Mouse (Mus musculus): ENCODE results near the gene Srm. TPM values are rescaled to one million over a fixed set of nuclear protein-coding genes. Genes with fewer than 3 reads are reported as not detected.

Srm gene
- polyA plus RNA-seq, 1 experiment from 2014 or later, result 170 TPM

DNA sequence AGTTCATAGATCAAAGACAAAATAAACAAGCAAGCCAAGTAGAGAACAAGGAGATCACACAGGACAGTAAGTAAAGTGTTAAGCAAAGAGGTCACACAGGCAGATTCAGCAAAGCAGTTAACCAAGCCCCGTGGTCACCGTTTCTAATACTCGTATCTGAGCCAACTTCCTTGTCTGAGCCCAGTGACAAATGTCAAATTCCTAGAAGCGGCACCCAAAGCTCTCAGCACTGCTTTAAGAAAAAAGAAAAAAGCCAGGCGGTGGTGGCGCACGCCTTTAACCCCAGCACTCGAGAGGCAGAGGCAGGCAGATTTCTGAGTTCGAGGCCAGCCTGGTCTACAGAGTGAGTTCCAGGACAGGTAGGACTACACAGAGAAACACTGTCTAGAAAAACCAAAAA lies 4.7 kb upstream of the Srm start:
- H3K4me3 ChIP-seq, result no peak overlapping the region
- H3K27ac ChIP-seq, result no peak overlapping the region
- no peaks in the 10 kb centered on the region for H3K27me3 ChIP-seq (replicated peaks)
- H3K4me2 ChIP-seq (replicated peaks), result no peak overlapping the region
- H3K36me3 ChIP-seq, result peaks cover 21% of the 10 kb centered on the region
- ATAC-seq (ENCODE audit: low FRiP score, low read depth), result no peak
- 0 out of 2 replicates have a peak, but pooled peaks cover 4% of the 10 kb centered on the region for H3K4me1 ChIP-seq
- WGBS, result 87% methylated on average over 9 of the region's 9 CpGs
- H3K9ac ChIP-seq, result no peak overlapping the region
- no peaks in the 10 kb centered on the region for H3K9me3 ChIP-seq

DNA sequence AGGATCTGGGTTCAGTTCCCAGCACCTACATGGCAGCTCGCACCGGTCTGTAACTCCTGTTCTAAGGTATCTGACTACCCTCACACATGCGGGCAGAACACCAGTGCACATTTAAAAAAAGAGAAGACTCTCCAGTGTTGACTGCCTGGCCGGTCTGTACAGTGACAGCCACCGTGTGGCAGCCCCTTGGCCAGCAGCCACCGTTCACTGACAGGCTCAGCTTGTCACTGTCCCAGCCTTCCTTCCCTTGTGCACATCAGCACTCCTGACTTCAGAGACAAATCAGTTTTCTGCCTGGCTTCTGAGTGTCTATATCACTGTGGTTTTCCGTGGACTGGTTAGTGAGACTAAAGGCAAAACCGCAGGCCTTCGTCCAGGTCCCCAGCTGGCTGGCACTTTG lies 2.5 kb upstream of the Srm start:
- no peak overlapping the region for H3K9ac ChIP-seq
- no peaks in the 10 kb centered on the region for H3K27me3 ChIP-seq (replicated peaks)
- no peaks in the 10 kb centered on the region for H3K9me3 ChIP-seq
- peaks cover 8% of the 10 kb centered on the region for H3K36me3 ChIP-seq
- H3K4me3 ChIP-seq, result no peak overlapping the region
- H3K4me2 ChIP-seq (replicated peaks), result no peak overlapping the region
- no peak for ATAC-seq (ENCODE audit: low FRiP score, low read depth)
- H3K4me1 ChIP-seq, result peaks cover 20% of the 10 kb centered on the region
- WGBS, result 86% methylated on average over 9 of the region's 9 CpGs
- no peak overlapping the region for H3K27ac ChIP-seq

DNA sequence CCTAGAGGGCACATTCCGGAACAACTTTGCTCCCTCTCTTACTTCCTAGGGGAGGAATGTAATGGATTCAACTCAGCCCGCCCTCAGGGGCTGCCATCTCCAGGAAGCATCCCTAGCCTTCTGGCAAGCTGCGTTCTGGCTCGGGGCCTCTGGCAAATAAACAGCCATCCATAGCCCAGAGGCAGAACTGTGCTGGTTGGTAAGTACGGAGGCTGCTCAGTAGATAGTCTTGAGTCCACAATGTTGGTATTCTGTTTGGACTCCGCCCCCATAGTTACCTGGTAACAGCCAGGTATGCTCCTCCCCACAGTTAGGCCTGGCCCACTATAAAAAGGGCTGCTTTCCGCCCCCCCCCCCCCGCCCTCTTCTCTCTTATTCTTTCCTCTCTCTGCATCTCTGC lies 1.7 kb upstream of the Srm start:
- H3K36me3 ChIP-seq, result peaks cover 16% of the 10 kb centered on the region
- H3K4me2 ChIP-seq (replicated peaks), result no peak overlapping the region
- no peaks in the 10 kb centered on the region for H3K27me3 ChIP-seq (replicated peaks)
- H3K4me3 ChIP-seq, result no peak overlapping the region
- H3K9ac ChIP-seq, result no peak overlapping the region
- no peaks in the 10 kb centered on the region for H3K9me3 ChIP-seq
- H3K4me1 ChIP-seq, result peaks cover 20% of the 10 kb centered on the region
- 61% methylated on average over 6 of the region's 8 CpGs for WGBS
- ATAC-seq (ENCODE audit: low FRiP score, low read depth), result no peak
- no peak overlapping the region for H3K27ac ChIP-seq

DNA sequence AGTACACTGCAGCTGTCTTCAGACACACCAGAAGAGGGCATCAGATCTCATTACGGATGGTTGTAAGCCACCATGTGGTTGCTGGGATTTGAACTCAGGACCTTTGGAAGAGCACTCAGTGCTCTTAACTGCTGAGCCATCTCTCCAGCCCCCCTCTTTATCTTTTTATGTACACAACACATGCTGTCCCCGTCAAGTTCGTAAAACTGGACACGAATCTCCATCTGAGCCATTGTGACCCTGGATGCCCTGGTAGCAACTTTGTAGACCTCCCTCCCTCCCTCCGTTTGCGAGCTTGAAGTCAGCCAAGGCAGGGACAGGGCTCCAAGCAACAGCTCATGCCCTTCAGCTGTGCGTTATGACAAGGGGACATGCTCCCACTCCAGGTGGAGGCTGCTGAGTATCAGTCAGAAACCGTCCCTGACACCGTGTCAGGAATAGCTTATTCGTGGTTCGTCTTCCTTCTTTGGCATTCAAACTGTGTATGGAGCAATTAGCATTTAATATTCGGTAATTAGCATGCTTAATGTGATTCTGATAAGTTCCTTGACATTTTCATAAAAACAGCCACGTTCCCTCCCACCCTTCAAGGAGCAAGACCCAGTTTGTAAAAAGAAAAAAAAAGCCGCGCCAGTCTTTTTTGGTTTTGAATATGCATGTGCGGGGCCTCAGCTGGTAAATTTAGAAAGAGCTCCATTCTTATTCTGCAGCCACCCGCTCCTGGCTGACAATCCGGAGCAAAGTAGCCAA lies 707 bp upstream of the Srm start:
- Histone ChIP-seq H3K27me3 (replicated peaks) (no peaks in the 10 kb centered on the region), H3K4me1 (peaks cover 20% of the 10 kb centered on the region), H3K36me3 (peaks cover 24% of the 10 kb centered on the region), H3K4me2 (replicated peaks) (peak overlapping the region; percentile 98), H3K4me3 (peak overlapping the region; percentile 94), H3K9me3 (no peaks in the 10 kb centered on the region), H3K9ac (peak overlapping the region; percentile 82; the same call in 1 of the 2 replicates), H3K27ac (no peak overlapping the region)
- ATAC-seq (ENCODE audit: low FRiP score, low read depth), result no peak
- WGBS, result 6% methylated on average over 18 of the region's 18 CpGs

DNA sequence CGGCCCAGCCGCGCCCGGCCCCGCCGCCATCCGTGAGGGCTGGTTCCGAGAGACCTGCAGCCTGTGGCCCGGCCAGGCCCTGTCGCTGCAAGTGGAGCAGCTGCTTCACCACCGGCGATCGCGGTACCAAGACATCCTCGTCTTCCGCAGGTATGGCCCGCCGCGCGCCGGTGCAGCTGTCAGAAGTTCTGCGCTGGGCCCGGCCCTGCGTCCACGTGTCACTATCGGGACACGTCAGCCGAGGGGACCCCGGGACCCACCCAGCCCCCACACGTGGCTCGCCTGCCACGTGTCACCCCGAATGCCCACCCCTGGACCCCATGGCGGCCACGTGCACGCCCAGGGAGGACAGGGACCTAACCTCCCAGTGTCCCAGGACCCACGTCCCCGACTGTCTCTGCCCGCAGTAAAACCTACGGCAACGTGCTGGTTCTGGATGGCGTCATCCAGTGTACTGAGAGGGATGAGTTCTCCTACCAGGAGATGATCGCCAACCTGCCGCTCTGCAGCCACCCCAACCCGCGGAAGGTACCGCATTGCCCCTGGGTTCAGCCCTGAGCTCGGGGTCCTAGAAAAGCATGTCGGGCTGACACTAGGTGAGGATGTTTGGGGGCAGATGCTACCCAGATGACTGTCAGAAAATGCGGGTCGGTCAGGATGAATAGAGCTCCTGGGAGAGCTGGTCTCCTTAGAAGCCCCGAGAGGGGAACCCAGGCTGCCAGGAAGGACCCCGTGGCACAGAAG lies 506 bp downstream of the Srm start:
- no peaks in the 10 kb centered on the region for H3K9me3 ChIP-seq
- H3K4me1 ChIP-seq, result peaks cover 20% of the 10 kb centered on the region
- H3K27ac ChIP-seq, result no peak overlapping the region
- ATAC-seq (ENCODE audit: low FRiP score, low read depth), result peak; percentile 72
- peak overlapping the region; percentile 98 for H3K4me2 ChIP-seq (replicated peaks)
- H3K27me3 ChIP-seq (replicated peaks), result no peaks in the 10 kb centered on the region
- peaks cover 36% of the 10 kb centered on the region for H3K36me3 ChIP-seq
- H3K4me3 ChIP-seq, result peak overlapping the region; percentile 94
- under 1% methylated on average over 53 of the region's 53 CpGs for WGBS
- H3K9ac ChIP-seq, result peak overlapping the region; percentile 82

DNA sequence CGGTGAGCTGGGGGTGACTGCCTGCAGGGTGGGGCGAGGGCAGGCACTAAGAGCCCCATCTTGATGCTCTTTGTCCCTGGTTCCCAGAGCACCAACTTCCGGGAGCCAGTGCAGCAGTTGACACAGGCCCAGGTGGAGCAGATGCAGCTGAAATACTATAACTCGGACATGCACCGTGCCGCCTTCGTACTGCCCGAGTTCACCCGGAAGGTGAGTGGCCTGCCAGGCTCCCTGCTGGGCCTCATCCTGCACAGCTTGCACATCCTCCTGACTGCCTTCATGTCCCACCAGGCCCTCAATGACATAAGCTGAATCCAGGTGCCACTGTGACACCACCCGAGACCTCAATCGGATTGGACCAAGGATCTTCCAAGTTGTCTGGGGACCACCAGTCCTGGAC lies 2.7 kb downstream of the Srm start:
- Histone ChIP-seq H3K27ac (no peak overlapping the region), H3K27me3 (replicated peaks) (no peaks in the 10 kb centered on the region), H3K9me3 (no peaks in the 10 kb centered on the region), H3K4me1 (peaks cover 20% of the 10 kb centered on the region), H3K9ac (no peak overlapping the region), H3K36me3 (peaks cover 49% of the 10 kb centered on the region), H3K4me3 (no peak overlapping the region), H3K4me2 (replicated peaks) (no peak overlapping the region)
- 94% methylated on average over 11 of the region's 11 CpGs for WGBS
- no peak for ATAC-seq (ENCODE audit: low FRiP score, low read depth)

DNA sequence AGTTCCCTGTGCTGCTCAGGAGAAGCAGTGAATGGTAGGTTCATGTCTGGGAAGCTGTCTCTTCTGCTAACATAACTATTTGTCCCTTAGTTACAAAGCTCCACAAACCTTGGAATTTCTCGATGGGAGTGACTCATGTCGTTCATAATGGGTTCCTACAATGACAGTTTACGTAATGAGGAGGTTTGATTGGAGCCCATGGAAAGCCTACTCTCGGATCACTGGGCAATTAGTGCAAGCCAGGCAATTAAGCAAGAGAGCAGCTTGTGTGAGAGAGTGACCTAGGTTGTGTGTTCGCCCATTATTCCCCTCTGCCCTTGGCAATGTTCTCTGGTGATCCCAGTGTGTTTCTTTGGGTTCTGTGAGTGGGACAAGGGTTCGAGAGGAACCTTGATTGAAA lies 4.6 kb downstream of the Srm start:
- peaks cover 16% of the 10 kb centered on the region for H3K4me1 ChIP-seq
- H3K27ac ChIP-seq, result no peak overlapping the region
- no peak overlapping the region for H3K9ac ChIP-seq
- no peak for ATAC-seq (ENCODE audit: low FRiP score, low read depth)
- H3K4me3 ChIP-seq, result no peak overlapping the region
- no peaks in the 10 kb centered on the region for H3K27me3 ChIP-seq (replicated peaks)
- H3K9me3 ChIP-seq, result no peaks in the 10 kb centered on the region
- peaks cover 49% of the 10 kb centered on the region for H3K36me3 ChIP-seq
- no peak overlapping the region for H3K4me2 ChIP-seq (replicated peaks)
- WGBS, result 92% methylated on average over 6 of the region's 6 CpGs

DNA sequence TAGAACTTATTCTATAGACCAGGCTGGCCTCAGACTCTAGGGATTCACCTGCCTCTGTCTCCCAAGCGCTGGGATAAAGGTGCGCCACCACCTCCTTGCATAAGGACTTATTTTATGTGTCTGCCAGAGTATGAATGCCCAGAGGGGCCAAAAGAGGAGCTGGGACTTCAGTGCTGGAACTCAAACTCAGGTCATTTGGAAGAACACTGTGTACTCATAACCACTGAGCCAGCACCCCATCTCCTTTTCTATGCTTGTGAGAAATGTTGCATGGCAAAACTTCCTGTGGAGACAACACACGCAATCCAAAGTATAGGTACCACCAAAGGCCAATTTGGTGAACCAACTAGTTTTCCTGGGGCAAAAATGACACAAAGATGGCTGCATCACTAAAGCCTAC lies 5.4 kb downstream of the Srm start:
- 98% methylated on average over 3 of the region's 3 CpGs for WGBS
- no peak for ATAC-seq (ENCODE audit: low FRiP score, low read depth)
- peaks cover 49% of the 10 kb centered on the region for H3K36me3 ChIP-seq

DNA sequence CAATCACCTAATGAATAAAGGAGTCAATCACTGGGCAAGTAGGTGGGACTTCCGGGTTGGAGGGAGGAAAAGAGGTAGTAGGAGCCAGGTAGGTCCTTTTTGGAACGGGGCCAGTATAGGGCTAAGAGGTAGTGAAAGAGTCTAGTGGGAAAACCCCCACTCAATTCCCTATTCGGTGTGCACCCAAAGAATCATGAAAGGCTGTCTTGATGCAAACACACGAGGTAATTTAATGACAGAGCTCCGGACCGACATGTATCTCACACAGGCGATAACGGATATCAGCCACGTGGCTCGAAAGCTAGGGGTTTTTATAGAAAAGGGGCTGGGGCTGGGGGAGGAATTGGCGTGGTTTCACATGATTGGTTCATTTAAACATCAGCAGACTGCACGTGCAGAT lies 7.5 kb downstream of the Srm start:
- Histone ChIP-seq H3K9me3 (no peaks in the 10 kb centered on the region), H3K4me3 (no peak overlapping the region), H3K4me1 (no peaks in the 10 kb centered on the region), H3K27ac (no peak overlapping the region), H3K36me3 (peaks cover 41% of the 10 kb centered on the region), H3K4me2 (replicated peaks) (no peak overlapping the region), H3K27me3 (replicated peaks) (no peaks in the 10 kb centered on the region), H3K9ac (no peak overlapping the region)
- WGBS, result 92% methylated on average over 12 of the region's 12 CpGs
- no peak for ATAC-seq (ENCODE audit: low FRiP score, low read depth)

More for the DNA sequence above, 5.4 kb downstream of the Srm start:
- H3K27me3 ChIP-seq (replicated peaks), result no peaks in the 10 kb centered on the region
- no peaks in the 10 kb centered on the region for H3K9me3 ChIP-seq
- no peak overlapping the region for H3K4me3 ChIP-seq
- no peak overlapping the region for H3K4me2 ChIP-seq (replicated peaks)
- H3K27ac ChIP-seq, result no peak overlapping the region
- H3K9ac ChIP-seq, result no peak overlapping the region
- peaks cover 16% of the 10 kb centered on the region for H3K4me1 ChIP-seq

DNA sequence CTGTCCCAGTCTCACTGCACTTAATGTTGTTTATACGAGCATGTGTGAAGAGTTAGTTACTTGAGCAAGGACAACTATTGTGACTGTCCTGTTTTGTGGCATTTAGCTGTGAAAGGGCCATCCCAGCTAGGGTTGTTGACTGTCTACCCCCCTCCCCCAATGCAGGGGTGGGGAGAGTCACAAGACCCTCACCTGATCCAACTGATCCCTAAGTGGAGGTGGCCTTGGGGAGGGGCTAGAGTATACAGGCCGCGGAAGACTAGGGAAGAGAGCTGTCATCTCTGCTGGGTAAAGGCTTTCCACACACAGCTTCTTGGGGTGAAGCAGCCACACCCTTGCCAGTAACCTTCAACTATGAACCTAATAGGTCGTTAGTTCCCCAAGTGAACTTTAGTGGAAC lies 9.0 kb downstream of the Srm start:
- no peak overlapping the region for H3K4me2 ChIP-seq (replicated peaks)
- no peaks in the 10 kb centered on the region for H3K9me3 ChIP-seq
- ATAC-seq (ENCODE audit: low FRiP score, low read depth), result no peak
- no peak overlapping the region for H3K27ac ChIP-seq
- H3K4me1 ChIP-seq, result no peaks in the 10 kb centered on the region
- no peaks in the 10 kb centered on the region for H3K27me3 ChIP-seq (replicated peaks)
- H3K9ac ChIP-seq, result no peak overlapping the region
- H3K4me3 ChIP-seq, result no peak overlapping the region
- peaks cover 26% of the 10 kb centered on the region for H3K36me3 ChIP-seq
- WGBS, result 89% methylated on average over 4 of the region's 4 CpGs

DNA sequence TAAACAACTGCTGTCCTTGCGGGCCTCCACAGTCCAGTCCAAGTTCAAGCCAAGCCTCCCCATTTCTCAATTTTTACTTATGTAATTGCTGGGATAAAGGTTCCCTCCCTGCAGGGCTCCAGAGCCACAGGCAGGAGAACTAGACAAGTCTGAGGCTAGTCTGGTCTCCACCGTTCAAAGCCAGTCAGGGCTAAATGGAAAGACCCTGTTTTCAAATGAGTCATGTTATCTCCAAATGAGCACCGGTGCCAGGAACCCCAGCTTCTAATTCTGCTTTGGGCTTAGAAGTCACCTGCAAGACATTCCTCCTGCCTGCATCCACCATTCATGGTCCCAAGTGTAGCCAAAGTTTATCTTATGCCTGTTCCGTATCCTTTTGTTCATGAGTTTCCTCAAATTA lies 10.6 kb downstream of the Srm start:
- Histone ChIP-seq H3K9ac (no peak overlapping the region), H3K36me3 (peaks cover 13% of the 10 kb centered on the region), H3K27ac (no peak overlapping the region), H3K4me3 (no peak overlapping the region), H3K4me1 (no peaks in the 10 kb centered on the region), H3K9me3 (no peaks in the 10 kb centered on the region), H3K27me3 (replicated peaks) (no peaks in the 10 kb centered on the region), H3K4me2 (replicated peaks) (no peak overlapping the region)
- ATAC-seq (ENCODE audit: low FRiP score, low read depth), result no peak
- 89% methylated on average over 4 of the region's 4 CpGs for WGBS

DNA sequence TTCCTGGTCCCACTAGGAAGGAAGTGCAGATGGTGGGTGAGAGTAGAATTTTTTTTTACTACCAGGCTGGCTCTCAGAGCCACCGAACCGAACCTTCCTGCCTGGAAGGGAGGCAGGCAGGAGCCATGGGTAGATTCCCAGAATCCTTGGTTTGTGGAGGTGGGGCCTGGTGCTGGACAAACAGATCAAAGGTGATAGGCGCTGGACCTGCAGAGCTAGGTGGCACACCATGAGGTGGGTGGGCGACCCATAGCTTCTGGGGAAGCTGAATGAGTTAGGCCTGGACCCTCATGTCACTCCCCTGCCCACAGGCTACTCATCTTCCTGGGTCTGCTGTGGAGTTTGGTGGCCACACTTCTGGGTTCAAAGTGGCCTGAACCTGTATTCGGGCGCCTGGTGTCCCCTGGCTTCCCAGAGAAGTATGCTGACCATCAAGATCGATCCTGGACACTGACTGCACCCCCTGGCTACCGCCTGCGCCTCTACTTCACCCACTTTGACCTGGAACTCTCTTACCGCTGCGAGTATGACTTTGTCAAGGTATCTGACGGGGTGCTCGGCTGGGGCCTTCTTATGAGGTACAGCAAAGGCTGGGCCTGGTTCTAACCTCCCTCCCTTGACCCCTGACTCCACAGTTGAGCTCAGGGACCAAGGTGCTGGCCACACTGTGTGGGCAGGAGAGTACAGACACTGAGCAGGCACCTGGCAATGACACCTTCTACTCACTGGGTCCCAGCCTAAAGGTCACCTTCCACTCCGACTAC lies 11.2 kb downstream of the Srm start, which contains the start of gene Masp2:
Gene Masp2, plus strand, starts transcription at position 198 of the 764 bp plus-strand sequence.
- no peak within 1 kb of the TSS for H3K27ac ChIP-seq
- H3K4me1 ChIP-seq, result no peaks in the 10 kb centered on the region
- peaks cover 12% of the 10 kb centered on the region for H3K36me3 ChIP-seq
- H3K9ac ChIP-seq, result no peak within 1 kb of the TSS
- H3K4me2 ChIP-seq (replicated peaks), result no peak within 1 kb of the TSS
- no peak within 1 kb of the TSS for H3K4me3 ChIP-seq
- H3K9me3 ChIP-seq, result no peaks in the 10 kb centered on the region
- WGBS, result 92% methylated on average over 14 of the region's 14 CpGs
- no peak for ATAC-seq (ENCODE audit: low FRiP score, low read depth)
- no peaks in the 10 kb centered on the region for H3K27me3 ChIP-seq (replicated peaks)
